Mouse (Mus musculus): ENCODE data around the gene Nkpd1. TPM values are rescaled to one million over a fixed set of nuclear protein-coding genes. Genes with fewer than 3 reads are reported as not detected.

Nkpd1 gene
- total RNA-seq, 4 experiments from 2014 or later: 0.13 to 0.31 TPM; not detected in 2

DNA sequence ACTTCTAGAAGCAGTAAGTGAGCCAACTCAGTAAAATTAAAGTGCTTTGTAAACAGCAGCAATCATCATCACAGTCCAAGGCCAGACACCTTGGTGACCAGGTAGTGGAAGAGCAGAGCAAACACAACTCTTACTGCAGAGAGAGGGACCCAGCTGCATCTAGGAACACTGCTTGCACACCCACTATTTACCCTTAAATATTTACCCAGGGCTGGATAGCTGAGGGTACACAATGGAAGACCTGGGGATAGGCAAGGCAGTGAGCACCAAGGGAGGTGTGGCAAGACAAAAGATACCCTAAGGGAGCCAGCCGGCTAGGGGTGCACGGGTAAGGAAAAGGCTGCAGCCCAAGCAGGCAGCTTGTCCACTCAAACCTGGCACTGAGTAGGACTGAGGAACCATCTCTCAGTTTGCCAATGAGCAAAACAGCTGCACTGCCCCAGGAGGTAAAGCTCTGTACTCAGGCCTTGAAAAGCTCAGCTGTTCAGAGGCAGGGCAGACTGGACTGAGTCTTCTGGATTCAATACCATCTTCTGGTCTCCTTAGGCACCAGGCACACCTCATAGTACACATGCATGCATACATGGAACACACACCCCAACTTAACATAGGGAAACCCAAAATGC, 29.8 kb downstream of the Nkpd1 start:
- DNase-seq: no peak

DNA sequence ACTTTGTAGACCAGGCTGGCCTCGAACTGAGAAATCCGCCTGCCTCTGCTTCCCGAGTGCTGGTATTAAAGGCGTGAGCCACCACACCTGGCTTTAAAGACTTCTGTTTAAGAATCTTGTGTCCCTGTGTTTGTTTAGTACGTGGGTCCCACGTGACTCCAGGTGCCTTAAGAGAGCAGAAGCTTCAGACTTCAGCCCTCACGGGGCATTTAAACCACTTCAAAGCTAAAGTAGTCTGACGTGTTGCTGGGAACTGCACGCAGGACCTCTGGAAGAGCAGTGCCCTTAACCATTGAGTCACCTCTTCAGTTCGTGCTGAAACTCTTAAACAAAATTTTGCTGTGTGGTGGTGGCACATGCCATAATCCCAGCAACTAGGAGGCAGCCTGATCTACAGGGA, 31.8 kb downstream of the Nkpd1 start:
- no peak for DNase-seq

DNA sequence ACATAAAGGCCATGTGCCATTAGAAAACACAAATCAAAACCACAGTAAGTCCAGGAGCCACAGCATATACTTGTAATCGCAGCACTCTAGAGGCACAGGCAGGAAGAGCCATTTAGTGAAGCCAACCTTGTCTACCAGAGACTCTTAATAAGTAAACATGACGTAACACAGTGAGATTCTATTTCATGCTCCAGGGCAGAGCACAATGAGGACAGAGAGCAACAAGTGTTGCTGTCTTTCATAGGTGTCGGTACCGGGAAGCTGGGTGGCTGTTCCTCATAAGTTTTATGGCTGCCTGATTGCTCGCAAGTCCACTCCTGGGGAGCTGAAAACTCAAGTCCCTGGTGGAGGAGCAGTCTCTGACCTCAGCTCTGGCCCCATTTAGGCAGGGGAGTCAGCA, 34.0 kb downstream of the Nkpd1 start:
- no peak for DNase-seq

DNA sequence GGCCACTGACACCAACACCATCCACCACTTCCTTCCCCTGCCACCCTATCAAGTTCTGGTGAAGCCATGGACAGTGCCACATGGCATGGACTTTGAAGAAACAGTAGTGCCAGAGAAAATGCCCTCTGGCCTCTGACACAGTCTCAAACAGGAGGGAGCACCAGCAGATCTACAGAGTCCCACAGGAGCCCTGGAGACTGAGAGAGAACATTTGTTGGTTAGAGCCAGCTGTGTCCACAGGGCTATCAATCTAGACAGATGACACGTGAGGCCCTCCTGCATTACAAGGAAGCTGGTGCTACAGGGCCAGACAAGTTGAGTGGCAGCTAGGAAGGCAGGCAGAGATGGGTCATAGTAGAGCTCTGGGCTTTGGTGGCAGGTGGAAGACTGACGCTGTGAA, 34.8 kb downstream of the Nkpd1 start:
- no peak for DNase-seq

GRCm38 (mm10) chr7:19554168-19554567, 36.5 kb downstream of the Nkpd1 start:
- DNase-seq: no peak

DNA sequence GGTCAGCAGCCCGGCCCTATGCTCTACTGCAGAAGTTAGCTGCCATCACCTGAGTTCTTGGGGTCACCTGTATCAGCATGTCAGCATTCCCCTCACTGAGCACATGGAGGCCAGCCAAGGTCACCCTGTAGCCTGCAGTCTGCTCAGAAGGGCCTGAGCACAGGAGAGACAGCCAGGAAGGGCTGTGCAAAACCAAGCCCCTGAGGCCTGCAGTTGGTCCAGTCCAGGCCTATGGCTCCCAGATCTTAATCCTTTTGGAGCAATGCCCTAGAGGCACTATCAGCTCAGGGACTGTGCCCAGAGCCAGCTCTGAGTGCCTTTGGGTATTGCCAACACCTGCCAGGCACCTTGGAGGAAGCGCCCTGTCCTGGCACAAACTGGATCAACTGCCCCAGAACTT, 39.4 kb downstream of the Nkpd1 start:
- no peak for DNase-seq

DNA sequence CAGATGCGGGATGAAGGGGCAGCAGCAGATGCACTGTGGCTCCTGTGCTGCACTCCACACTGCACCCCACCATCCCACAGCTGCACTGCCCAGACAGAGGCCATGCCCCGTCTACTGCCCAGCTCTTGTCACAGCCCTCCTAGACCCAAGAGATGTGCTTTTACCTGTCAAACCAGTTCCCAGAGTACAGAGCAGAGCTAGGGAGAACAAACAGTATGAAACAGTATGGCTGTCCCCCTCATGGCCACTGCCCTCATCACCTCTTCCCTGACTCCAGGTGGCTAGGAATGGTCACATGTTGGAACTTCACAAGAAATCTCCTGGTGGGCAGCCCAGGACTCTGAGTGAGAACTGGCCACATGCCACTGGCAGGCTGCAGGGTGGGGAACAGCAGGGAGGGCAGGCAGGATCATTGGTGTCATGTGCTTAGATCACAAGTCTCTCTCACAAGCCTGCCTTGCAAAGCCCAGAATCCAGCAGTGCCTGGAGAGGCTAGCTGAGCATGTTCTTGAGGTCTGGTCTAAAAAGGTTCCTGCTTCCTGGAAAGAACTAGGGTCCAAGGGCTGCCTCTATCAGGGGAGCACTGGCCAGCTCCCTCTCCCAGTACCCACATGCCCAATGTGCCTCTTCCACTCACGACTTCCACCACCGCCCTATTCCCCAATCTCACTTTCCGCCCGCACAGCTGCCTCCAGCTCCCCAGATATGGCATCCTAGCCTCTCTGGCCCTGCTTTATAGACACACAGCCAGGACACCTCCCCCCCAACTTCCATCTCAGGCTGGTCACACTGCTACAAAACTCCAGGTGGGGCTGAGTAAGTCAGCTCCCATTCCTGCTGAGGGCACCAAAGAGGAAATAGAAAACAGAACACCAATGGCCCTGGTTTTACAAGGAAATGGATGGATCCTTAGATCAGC, 40.6 kb downstream of the Nkpd1 start:
- DNase-seq: no peak

GRCm38 (mm10) chr7:19558965-19559364, 41.3 kb downstream of the Nkpd1 start:
- no peak for DNase-seq

DNA sequence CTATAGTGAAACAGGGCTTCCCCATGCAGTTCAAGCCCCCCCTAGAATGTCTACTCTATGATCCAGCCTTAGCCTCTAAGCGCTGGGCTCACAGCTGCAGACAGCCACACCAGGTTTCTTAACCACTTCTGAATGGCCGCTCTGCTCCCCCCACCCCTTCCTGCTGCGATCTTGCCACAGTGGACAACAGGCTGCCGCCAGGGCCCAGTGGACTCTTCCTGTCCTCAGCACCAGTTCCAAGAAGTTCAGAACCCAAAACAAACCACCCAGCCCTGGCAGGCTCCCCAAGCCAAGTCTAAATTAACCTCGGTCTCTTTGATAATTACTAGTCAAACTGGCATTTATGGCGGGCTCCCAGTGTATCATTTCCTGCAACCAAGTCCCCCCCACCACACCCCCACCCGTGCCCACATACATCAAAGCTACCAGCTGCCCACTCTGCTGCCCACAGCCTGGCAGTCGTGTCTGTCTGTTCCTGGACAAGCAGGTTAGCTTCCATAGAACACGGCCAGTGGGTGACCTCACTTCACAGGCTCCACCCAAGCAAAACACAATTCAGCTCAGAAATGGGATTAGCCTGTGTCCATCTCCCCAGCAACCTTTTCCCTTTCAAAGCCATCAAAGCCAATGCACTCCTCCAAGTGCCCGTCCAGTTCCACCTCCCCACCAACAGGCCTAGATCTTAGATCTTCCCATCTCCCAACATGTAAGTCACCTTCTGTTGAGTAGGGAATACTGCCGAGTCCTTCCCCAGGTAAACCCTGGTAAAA, 43.0 kb downstream of the Nkpd1 start:
- DNase-seq: no peak

GRCm38 (mm10) chr7:19561431-19561764, 43.8 kb downstream of the Nkpd1 start:
- DNase-seq: no peak

DNA sequence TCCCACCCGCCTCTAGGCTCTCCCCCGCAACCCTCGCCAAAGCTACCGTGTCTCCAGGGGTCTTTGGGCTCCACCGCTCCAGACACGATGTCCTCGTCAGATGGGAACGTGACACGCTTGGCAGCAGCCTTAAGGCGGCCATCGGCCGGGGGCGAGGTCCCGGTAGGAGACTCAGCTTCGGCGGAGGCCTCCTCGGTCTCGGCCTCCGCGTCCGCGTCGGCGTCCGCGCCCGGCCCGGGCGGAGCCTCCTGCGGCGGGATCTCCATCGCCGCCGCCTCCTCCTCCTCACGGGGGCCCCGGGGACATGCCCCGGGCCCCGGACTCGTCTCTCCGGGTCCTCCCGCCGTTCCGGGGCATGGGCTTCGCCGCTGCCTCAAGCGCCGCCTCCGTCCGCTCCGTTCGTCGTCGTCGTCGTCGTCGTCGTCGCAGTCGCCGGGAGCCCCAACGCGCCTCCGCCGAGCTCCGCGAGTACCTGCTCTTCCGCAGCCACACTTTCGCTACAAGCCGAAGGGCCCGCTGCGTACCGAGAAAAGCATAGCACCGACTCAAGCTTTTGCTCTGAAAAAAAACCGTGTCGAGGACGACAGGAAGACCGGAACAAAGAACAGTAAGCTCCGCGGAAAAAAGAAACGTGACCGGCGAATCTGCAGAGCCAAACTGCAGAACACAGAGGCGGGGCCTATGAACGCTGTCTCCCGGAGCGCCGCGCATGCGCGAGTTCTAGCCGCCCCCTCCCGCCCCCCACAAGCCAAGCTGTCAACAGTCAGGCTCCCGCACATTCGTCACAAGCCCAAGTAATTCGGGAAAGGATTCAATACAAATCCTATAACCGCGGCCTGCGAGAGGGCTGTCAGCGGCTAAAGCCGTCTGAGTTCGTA, 44.4 kb downstream of the Nkpd1 start:
- DNase-seq: peak; percentile 76

- DNase-seq: no peak
These were observed 45.2 kb downstream of the Nkpd1 start, which contains the start of gene Ppp1r37 for GRCm38 (mm10) chr7:19562643-19563410. Gene Ppp1r37, minus strand, starts transcription at chr7:19563076.

DNA sequence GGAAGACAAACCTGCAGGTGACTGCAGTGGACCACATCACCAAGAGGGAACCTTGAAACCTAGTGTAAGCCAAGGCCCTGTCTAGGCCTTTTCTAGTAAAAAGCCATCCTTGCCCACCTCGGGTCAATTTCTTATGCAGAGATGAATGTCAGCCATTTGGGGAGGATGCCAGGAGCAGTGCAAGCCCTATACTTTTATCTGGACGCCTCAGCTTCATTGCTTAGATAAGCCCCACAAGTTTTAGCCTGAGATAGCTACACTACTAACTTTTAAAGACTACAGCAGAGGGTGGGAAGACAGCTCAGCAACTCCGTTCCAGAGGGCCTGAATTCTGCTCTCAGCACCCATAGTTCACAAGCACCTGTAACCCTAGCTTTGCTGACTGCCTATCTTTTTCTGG, 46.2 kb downstream of the Nkpd1 start:
- DNase-seq: no peak

DNA sequence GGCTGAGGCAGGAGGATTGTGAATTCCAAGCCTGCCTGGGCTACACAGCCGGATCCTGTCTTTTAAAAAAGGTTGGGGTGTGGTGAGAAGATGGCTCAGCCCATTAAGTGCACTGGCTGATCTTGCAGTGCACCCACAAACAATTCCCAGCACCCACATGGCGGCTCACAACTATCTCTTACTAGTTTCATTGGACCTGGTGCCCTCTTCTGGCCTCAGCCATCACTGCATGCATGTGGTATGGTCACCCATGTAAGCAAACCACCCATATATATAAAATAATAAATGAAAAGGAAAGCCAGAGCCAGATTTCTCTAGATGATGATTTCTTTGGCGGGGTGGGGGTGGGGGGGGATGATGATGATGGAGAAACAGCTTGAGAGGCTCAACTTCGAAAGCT, 46.8 kb downstream of the Nkpd1 start:
- no peak for DNase-seq

- no peak for DNase-seq
These were observed 48.2 kb downstream of the Nkpd1 start for GRCm38 (mm10) chr7:19565803-19566202.

GRCm38 (mm10) chr7:19567426-19567825, 49.8 kb downstream of the Nkpd1 start:
- DNase-seq: no peak

GRCm38 (mm10) chr7:19569647-19570046, 52.0 kb downstream of the Nkpd1 start:
- no peak for DNase-seq

DNA sequence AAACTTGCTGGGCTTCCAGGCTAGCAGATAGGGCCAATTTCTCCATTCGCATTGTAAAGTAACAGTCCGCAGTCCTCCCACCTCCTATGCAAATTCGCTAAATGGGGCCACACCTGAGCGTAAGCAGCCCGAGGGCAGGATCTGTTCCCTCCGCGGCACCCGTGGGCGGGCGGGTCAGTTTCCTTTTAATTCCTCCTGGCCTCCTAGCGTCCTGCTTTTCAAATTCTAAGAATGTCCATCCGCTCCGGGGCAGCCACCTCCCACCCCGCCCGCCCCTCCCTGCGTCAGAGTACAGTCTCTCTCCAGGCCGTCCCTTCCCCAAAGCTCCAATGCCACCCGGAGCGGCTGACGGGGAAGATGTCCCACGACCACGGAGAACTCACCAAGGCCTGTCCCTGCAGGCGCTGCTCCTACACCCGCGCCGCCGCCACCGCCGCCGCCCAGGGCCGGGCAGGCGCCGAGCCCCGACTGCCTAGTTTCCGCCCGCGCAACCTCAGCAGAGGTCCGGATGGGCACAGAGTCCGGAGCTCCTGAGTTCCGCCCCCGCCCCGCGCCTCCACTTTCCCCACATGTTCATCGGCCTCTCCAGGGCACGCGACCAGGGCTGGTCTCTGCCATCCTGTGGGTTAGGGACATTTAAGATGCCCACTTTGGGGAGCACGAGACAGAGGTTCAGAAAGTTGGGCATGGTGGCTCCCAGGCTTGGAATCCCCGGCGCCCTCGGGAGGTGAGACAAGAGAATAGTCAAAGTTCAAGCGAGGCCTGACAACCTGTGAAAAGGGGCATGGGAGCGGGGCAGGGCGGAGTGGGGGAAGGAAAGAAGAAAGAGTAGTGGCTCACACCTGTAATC, 55.5 kb downstream of the Nkpd1 start:
- peak; percentile 55 for DNase-seq

GRCm38 (mm10) chr7:19573776-19574140, 56.1 kb downstream of the Nkpd1 start:
- DNase-seq: no peak

Measured in adrenal gland, adult 8-10 months (tissue).